Mouse (Mus musculus): Measurements from ENCODE around the gene Gm20479.

Gm20479 gene

GRCm38 (mm10) chr7:27356861-27357594 lies at the start of gene Gm20479:
Gene Gm20479 (minus strand): TSS chr7:27357419.
- in situ Hi-C loops (cut with MboI; ENCODE audit: unreplicated experiment in 2 of 2), result loop anchor here (5.0 kb wide), 1 partner anchor 90 kb away; the partner anchor contains the start of genes Blvrb (in 2 of the 2) and Sptbn4 (in 2 of the 2)

GRCm38 (mm10) chr7:27406481-27406880 lies 49.3 kb upstream of the Gm20479 start:
- in situ Hi-C loops (cut with MboI; ENCODE audit: unreplicated experiment in 2 of 2), result loop anchor here in 1 of 2 experiments (25.0 kb wide), 1 partner anchor 531 kb away; the partner anchor contains the start of gene Zfp974

GRCm38 (mm10) chr7:27404203-27404942 lies 47.2 kb upstream of the Gm20479 start:
- in situ Hi-C loops (cut with MboI; ENCODE audit: unreplicated experiment in 2 of 2), result loop anchor here in 1 of 2 experiments (25.0 kb wide), 1 partner anchor 533 kb away; the partner anchor contains the start of gene Zfp974

GRCm38 (mm10) chr7:27402675-27403074 lies 45.5 kb upstream of the Gm20479 start:
- in situ Hi-C loops (cut with MboI; ENCODE audit: unreplicated experiment in 2 of 2), result loop anchor here in 1 of 2 experiments (25.0 kb wide), 1 partner anchor 535 kb away; the partner anchor contains the start of gene Zfp974

- in situ Hi-C loops (cut with MboI; ENCODE audit: unreplicated experiment in 2 of 2), result loop anchor here in 1 of 2 experiments (25.0 kb wide), 1 partner anchor 537 kb away; the partner anchor contains the start of gene Zfp974
Measured at GRCm38 (mm10) chr7:27400545-27400944, 43.3 kb upstream of the Gm20479 start.

GRCm38 (mm10) chr7:27397048-27397949 lies 40.1 kb upstream of the Gm20479 start:
- in situ Hi-C loops (cut with MboI; ENCODE audit: unreplicated experiment in 2 of 2), result no loop called here

- in situ Hi-C loops (cut with MboI; ENCODE audit: unreplicated experiment in 2 of 2), result no loop called here
Measured at GRCm38 (mm10) chr7:27396184-27397047, 39.2 kb upstream of the Gm20479 start.

GRCm38 (mm10) chr7:27395521-27396183 lies 38.4 kb upstream of the Gm20479 start:
- in situ Hi-C loops (cut with MboI; ENCODE audit: unreplicated experiment in 2 of 2), result no loop called here

- in situ Hi-C loops (cut with MboI; ENCODE audit: unreplicated experiment in 2 of 2), result no loop called here
Measured at GRCm38 (mm10) chr7:27391416-27391815, 34.2 kb upstream of the Gm20479 start.

- in situ Hi-C loops (cut with MboI; ENCODE audit: unreplicated experiment in 2 of 2), result loop anchor here (5.0 kb wide), 1 partner anchor 47 kb away; no protein-coding TSS in a partner anchor
Measured at GRCm38 (mm10) chr7:27389213-27389612, 32.0 kb upstream of the Gm20479 start.

GRCm38 (mm10) chr7:27384731-27385130 lies 27.5 kb upstream of the Gm20479 start:
- in situ Hi-C loops (cut with MboI; ENCODE audit: unreplicated experiment in 2 of 2), result loop anchor here (5.0 kb wide), 1 partner anchor 42 kb away; no protein-coding TSS in a partner anchor

GRCm38 (mm10) chr7:27384134-27384533 lies 26.9 kb upstream of the Gm20479 start:
- in situ Hi-C loops (cut with MboI; ENCODE audit: unreplicated experiment in 2 of 2), result no loop called here

- in situ Hi-C loops (cut with MboI; ENCODE audit: unreplicated experiment in 2 of 2), result no loop called here
Measured at GRCm38 (mm10) chr7:27383233-27383632, 26.0 kb upstream of the Gm20479 start.

- in situ Hi-C loops (cut with MboI; ENCODE audit: unreplicated experiment in 2 of 2), result no loop called here
Measured at GRCm38 (mm10) chr7:27381560-27381959, 24.3 kb upstream of the Gm20479 start.

- in situ Hi-C loops (cut with MboI; ENCODE audit: unreplicated experiment in 2 of 2), result no loop called here
Measured at GRCm38 (mm10) chr7:27381009-27381408, 23.8 kb upstream of the Gm20479 start.

GRCm38 (mm10) chr7:27379836-27380235 lies 22.6 kb upstream of the Gm20479 start:
- in situ Hi-C loops (cut with MboI; ENCODE audit: unreplicated experiment in 2 of 2), result no loop called here

GRCm38 (mm10) chr7:27378431-27378830 lies 21.2 kb upstream of the Gm20479 start:
- in situ Hi-C loops (cut with MboI; ENCODE audit: unreplicated experiment in 2 of 2), result no loop called here

- in situ Hi-C loops (cut with MboI; ENCODE audit: unreplicated experiment in 2 of 2), result no loop called here
Measured at GRCm38 (mm10) chr7:27375274-27375673, 18.1 kb upstream of the Gm20479 start.

Measured in v-Abl transformed pro-B cells (cell line).